24 mouse cellular contexts compared by ENCODE assay signal in the genomic region with DNA sequence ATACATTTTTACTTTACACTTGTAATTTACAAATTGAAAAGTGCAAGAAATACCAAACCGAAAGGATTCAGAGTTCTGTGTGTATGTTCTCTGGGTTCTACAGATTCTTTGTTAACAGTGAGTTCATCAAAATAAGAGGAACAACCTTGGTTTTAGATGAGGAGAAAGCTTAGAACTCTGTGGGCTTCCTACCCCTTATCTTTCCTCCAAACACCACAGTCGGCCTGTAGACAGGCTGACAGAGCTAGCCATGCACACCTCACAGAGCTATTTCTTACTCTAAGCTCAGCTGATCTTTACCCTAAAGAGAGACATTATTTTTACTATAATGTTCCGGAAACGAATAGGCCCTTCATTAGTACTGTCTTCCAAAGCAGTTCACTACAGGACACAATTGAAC.
A peak's percentile ranks its signal among the peaks of the same experiment; 100 is the strongest.
DNase-seq lines count a peak whose midpoint lies in the region; ATAC-seq and TF ChIP-seq lines count a peak whose summit lies in the region.
"Had no signal": no experiment of that assay in that cellular context is flagged by ENCODE, and none has a peak within 500 bp of the region (broad histone marks: within the 10 kb centered on the region; RNA-seq: fewer than 3 reads in every experiment).

No protein-coding gene starts in this region.

- no peak for TF ChIP-seq RAD21 in MEL (IDR thresholded peaks at IDR 0.05; ENCODE audit: low read depth, low read length)

- H3K27ac ChIP-seq in MEL (ENCODE audit: control insufficient read depth, low read depth, low read length) = peak overlapping the region; percentile 11; the same call in 1 of the 2 replicates
- no peak overlapping the region for H3K27ac ChIP-seq in midbrain, embryonic 11.5 days (ENCODE audit: low read depth, low read length)

- DNase-seq in MEL (ENCODE audit: low read depth, low spot score) = peak; percentile 77
- peak; percentile 68 for DNase-seq in MEL-GATA-1-ER (ENCODE audit: extremely low read depth, low read depth)
- DNase-seq in T-cell, adult 2 months (ENCODE audit: low spot score) = no peak
- no peak for DNase-seq in midbrain, embryonic 11.5 days (ENCODE audit: low spot score, missing footprints)
- DNase-seq in frontal cortex, postnatal 14 days (ENCODE audit: low spot score in 2 of 2) = no peak
- DNase-seq: adrenal gland, adult 2 months; adrenal gland, adult 8-10 months; adrenal gland, postnatal 10 days; adrenal gland, postnatal 14 days; adrenal gland, postnatal 25 days; adrenal gland, postnatal 36 days; B cell, adult 2 months; cerebellum, adult 11 months; cerebellum, adult 11-12 months; cerebellum, adult 18-20 months; cerebellum, adult 2 months; cerebellum, adult 8-10 months; cerebellum, adult 9-10 months had no signal

- no peak overlapping the region for H3K4me3 ChIP-seq in MEL (ENCODE audit: control insufficient read depth in 1 of 2, insufficient read depth in 1 of 2, low read depth in 2 of 2, low read length in 2 of 2)
- no peak overlapping the region for H3K4me3 ChIP-seq in midbrain, embryonic 11.5 days (ENCODE audit: low read depth, low read length)

- 89% methylated on average over 4 of the region's 4 CpGs for WGBS in midbrain, embryonic 11.5 days

- H3K36me3 ChIP-seq in MEL (ENCODE audit: control insufficient read depth in 1 of 2, insufficient read depth in 2 of 2, low read length in 2 of 2) = peaks cover 0 to 33% of the 10 kb centered on the region in 2 experiments; a peak in 2 of 4 replicates
- no peaks in the 10 kb centered on the region for H3K36me3 ChIP-seq in midbrain, embryonic 11.5 days (ENCODE audit: control insufficient read depth, insufficient read depth, low read length)
- H3K36me3 ChIP-seq: G1E had no signal

- H3K9ac ChIP-seq in MEL (ENCODE audit: control insufficient read depth, low read depth, low read length, poor library complexity, severe bottlenecking) = no peak overlapping the region
- H3K9ac ChIP-seq in midbrain, embryonic 11.5 days (ENCODE audit: low read length) = no peak overlapping the region

- peaks cover 10 to 31% of the 10 kb centered on the region in 2 experiments for H3K4me1 ChIP-seq in MEL (ENCODE audit: control insufficient read depth in 1 of 2, insufficient read depth in 2 of 2, low read length in 2 of 2)
- peaks cover 11% of the 10 kb centered on the region for H3K4me1 ChIP-seq in midbrain, embryonic 11.5 days (ENCODE audit: control insufficient read depth, insufficient read depth, low read length)

- H3K79me2 ChIP-seq in MEL (ENCODE audit: control insufficient read depth, insufficient read depth, low read length, poor library complexity) = no peaks in the 10 kb centered on the region

- TF ChIP-seq EP300 in MEL (IDR thresholded peaks at IDR 0.05; ENCODE audit: low read depth in 1 of 2, low read length in 2 of 2) = peak; percentile 10 to 44; a peak in 1 of 4 replicates

- H3K9me3 ChIP-seq in MEL (replicated peaks; ENCODE audit: insufficient read depth, low read length) = no peaks in the 10 kb centered on the region
- no peaks in the 10 kb centered on the region for H3K9me3 ChIP-seq in midbrain, embryonic 11.5 days (ENCODE audit: control insufficient read depth, low read length)
- H3K9me3 ChIP-seq: G1E had no signal

- H3K4me2 ChIP-seq in midbrain, embryonic 11.5 days = no peak overlapping the region

- no peaks in the 10 kb centered on the region for H3K27me3 ChIP-seq in MEL (ENCODE audit: control insufficient read depth in 1 of 2, insufficient read depth in 2 of 2, low read length in 2 of 2)
- H3K27me3 ChIP-seq in midbrain, embryonic 11.5 days (ENCODE audit: control insufficient read depth, insufficient read depth, low read length) = peaks cover 3% of the 10 kb centered on the region; the same call in 1 of the 2 replicates
- H3K27me3 ChIP-seq: CH12.LX had no signal

- no peak for TF ChIP-seq CTCF in MEL (IDR thresholded peaks at IDR 0.05 in 2 of 3, conservative IDR thresholded peaks at IDR 0.05 in 1 of 3; ENCODE audit: control insufficient read depth in 1 of 3, insufficient read depth in 1 of 3, low read depth in 2 of 3, low read length in 3 of 3, poor library complexity in 1 of 3, severe bottlenecking in 1 of 3)

- ATAC-seq in common myeloid progenitor, adult 5-6 weeks (replicated peaks; ENCODE audit: low read depth, poor library complexity, severe bottlenecking) = peak; percentile 55
- ATAC-seq in midbrain, embryonic 11.5 days (ENCODE audit: low FRiP score) = no peak
- ATAC-seq: activated CD4-positive, CD25-positive, alpha-beta regulatory T cell, adult 4 months; CD4-positive, CD25-positive, alpha-beta regulatory T cell, adult 4 months; Patski had no signal

- TF ChIP-seq POLR2A in MEL (IDR thresholded peaks at IDR 0.05; ENCODE audit: control insufficient read depth in 1 of 2, insufficient read depth in 1 of 2, low read depth in 1 of 2, low read length in 2 of 2, poor library complexity in 1 of 2) = no peak

TF ChIP-seq in MEL, 35 proteins besides CTCF, POLR2A, EP300 and RAD21:
- TF ChIP-seq TCF12 (IDR thresholded peaks at IDR 0.05; ENCODE audit: low read depth, low read length) (no peak), RCOR1 (IDR thresholded peaks at IDR 0.05; ENCODE audit: low read depth, low read length) (peak; percentile 74), GATA1 (IDR thresholded peaks at IDR 0.05; ENCODE audit: low read depth, low read length) (peak; percentile 68; the same call in 1 of the 2 replicates)

Comparison
In these comparisons a context has a peak if more than half of its experiments do, and no peak if none do; other contexts are left out.
1. DNase-seq: peak in MEL (single experiment) and MEL-GATA-1-ER (single experiment); none in T-cell, adult 2 months (single experiment), midbrain, embryonic 11.5 days (single experiment) and frontal cortex, postnatal 14 days (0 of 2).